Mouse (Mus musculus): Measurements from ENCODE around the gene Cd47.

The Cd47 gene

DNA sequence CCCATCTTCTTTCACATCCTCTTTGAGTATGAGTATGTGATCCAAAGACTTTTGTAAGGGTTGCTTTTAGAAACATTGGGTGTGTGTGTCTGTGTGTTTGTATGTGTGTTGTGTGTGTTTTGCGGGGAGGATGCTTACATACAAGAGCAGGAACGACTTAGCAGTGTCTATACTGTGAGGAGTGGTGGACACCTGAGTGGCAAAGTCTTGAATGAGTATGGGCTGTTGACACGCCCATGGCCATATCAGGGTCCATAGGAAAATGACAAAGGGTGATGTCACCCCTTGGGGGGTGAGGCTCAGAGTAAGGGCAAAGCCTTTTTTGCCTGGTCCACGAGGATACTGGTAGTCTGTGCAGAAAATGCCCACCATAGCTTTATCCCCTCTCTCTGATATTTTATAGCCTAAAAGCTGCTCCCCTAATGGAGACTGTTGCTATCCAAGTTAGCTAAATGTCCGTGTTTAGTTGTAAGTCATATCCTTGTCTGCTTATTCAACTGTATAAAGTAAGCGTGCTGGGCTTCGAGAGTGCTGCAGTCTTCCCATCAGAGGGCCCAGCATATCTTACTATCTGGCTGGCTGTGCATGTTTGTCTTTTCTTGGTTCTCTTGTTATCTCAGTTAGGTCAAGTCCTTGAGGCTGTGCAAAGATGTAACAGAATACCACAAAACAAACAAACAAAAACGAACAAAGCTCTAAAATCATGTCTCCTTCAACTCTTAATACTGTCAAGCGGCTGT, 76.1 kb downstream of the Cd47 start:
- DNase-seq = no peak

DNA sequence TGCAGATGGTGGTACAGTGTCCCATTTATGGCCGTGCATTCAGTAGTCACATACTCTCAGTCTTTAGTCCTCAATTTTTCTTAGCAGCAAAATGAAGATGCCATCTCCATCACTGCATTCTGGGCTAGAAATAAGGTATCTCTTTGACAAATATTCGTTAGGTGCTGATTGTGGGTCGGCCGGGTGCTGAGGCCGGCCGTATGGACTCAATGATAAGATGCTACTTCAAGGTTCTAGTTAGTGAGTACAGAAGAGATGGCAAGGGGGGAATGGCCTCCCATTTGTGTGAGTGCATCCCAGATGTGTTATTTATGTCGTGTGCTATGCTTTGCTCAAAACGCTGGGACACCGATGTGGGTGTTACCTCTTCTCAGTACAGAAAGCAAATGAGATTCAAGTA, 76.9 kb downstream of the Cd47 start:
- no peak for DNase-seq

DNA sequence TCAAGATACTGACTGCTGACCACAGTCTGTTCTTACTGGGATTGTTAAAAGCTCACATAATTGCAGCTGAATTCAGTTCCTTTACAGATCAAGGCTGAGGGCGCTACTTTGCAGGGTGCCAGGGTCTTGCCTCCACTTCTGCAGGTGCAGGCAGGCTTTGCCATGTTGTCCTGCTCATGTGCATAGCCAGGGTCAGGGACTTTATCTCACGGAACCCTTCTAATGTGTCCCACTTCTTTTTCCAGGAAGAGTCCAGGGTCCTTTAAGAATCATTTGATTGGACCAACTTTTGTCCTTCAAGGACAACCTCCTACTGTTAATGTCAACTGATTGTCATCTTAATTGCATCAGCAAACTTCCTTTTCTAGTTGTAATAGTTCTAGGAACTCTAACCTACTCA, 77.7 kb downstream of the Cd47 start:
- DNase-seq = no peak

DNA sequence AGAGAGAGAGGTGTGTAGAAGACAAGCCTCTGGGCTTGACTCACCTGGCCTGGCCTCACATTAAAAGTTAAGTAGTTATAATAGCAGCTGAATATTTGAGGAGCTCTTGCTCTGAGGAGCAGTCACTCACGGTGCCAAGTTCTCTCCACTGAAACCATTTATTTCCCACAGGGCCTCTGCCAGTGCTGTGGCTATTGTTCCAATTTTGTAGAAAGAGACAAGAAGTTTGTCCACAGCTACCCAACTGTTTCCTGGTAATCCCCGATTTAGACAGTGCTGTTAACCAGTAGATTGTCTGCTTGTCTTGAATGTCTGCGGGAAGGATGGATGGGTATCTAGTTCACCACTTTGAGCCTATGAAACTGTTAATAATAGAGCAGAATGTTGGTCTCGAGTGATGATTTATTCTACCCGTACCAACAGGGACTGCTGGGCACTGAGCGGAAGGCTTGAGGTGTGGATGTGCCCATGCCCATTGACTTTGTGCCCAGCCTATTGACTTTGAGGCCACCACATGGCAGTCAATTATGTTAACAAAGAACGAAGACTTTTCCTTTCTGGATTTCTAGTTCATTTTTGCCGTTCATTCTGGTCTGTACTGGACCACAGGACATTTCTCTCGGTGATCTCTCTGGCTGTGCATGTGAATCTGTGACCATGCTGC, 86.2 kb downstream of the Cd47 start:
- DNase-seq = no peak

DNA sequence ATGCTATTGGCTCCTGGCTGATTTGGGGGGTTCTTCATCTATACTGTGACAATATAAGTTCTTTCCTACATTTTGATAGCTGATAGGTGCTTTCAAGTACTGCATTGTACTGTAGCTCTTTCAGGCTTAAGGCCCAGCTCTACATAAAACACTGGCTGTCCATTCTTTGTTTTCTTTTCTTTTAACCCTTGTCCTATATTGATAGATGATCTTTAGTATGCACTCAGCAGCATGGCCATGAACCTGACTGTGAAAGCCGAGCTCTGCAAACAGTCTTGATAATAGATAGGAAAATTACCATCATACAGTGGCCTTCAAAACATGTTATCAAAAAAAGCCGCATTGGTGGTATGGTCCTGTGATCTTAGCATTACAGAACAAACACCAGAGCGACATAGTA, 87.0 kb downstream of the Cd47 start:
- no peak for DNase-seq

DNA sequence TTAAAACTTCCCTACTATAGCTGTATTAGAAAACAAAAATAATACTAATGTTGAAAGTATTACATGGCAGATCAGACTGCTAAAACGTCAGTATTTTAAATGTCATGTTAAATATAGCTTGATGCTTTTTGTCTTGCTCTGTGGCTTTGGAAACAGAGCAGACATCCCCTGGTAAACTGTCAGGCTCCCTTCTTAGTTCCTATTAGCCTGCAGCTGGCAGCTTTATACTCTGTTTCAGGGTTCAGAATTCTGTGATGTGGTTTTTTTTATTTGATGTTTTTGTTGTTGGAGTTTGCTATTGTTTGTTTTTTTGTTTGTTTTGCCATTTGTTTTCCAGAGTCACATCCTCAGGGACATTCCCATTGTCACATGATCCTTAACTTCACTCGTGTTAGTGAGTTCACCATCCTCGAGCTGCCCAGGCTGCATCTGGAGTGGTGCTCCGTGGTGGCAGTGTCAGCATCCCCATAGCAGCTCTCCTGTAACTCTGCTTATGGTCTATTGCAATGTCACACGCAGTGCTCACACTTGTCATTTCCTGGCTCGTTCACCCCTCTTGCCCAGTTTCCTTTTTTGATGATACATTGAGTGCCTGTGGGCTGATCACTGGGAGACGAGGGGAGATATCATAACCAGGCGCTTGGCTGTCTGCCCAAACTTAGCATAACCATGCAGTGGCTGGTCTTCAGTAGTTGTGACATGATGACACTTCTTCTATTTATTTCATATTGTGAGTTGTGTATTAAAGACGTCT, 87.7 kb downstream of the Cd47 start:
- DNase-seq = no peak

DNA sequence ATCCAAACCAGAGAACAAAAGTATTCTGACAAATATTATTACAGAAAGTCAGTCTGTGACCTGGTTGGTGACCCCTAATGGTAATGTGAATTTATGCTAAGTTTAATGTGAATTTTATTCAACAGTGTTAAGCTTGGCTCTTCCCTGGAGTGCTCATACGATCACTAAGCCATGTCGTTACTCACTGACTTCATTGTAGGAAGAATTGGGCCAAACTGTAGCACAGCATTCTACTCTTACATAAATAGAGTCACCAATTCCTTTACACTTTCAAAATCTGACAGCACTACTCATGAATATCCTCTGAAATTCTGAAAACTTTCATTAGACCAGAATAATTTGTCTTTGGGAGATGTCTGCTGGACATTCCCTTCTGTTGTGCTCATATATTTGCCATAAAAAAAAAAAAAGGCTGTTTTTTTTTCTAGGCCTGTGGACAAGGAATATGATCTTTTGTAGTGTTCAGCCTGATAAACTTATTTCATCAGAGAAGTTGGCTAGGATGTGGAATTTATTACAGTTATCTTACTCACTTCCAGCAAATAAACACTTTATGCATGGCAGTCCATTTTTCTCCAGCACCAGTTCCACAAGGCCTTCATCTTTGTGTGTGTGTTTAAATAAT, 88.8 kb downstream of the Cd47 start:
- DNase-seq = no peak

DNA sequence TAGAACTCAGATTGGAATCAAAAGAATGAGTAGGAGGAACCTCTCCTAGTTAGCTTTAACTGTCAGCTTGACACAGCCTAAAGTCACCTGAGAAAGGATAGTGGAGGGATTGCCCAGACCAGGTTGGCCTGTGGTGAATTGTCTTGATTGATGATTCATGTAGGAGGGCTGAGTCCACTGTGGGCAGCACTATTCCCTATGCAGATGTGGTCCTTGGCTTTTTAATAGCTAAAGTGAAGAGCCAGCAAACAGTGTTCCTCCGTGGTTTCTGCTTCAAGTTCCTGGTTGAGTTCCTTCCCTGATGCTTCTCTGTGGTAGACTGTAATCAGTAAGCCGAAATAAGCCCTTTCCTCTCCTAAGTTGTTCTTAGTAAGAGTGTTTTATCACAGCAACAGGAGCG, 91.9 kb downstream of the Cd47 start:
- no peak for DNase-seq

DNA sequence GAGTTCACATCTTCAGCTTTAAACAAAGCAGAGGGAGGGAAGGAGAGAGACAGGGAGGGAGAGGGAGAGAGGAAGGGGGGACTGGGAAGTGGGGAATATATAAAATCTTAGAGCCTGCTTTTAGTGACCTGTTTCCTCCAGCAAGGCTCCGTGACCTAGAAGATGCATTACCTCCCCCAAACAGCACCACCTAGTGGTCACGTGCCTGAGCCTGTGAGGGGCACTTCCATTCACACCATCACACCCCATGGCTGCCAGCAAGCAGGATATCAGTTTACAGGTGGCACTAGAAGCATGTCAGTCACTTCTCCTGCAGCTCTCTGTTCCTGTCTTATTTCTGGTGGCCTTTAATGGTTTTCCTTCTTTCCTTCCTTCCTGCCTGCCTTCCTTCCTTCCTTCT, 92.6 kb downstream of the Cd47 start:
- no peak for DNase-seq

DNA sequence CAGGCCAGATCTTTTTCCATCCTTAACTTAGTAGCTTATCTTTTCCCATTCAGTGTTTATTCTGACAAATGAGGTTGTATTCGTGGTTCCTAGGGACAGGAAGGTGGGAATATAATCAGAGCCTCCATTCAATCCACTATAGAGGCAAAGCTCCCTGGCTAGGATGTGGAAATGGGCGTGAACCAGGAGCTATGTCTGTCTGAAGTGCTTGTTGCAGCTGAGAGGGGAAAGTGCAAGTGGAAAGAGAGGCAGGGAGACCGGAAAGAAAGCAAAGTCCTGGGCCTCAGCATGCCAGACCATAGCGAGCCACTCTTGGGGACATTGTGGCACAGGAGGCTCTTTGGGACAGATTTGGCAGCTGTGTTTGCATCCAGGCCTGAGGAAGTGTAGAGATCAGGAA, 94.3 kb downstream of the Cd47 start:
- DNase-seq = no peak

DNA sequence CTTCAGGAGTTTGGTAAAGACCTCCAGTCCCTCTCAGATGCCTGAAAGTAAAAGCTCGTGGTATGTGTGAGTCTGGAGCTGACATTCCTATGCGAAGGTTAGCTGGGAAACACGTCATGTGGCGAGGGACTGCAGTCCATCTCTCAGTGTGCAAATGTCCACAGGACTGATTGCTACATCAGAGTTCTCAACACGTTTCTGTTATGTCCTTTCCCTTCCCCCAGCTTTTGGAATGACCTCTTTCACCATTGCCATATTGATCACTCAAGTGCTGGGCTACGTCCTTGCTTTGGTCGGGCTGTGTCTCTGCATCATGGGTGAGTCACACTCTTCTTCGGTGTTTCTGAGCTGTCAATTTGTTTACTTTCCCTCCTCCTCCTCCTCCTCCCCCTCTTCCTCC, 95.8 kb downstream of the Cd47 start:
- no peak for DNase-seq

DNA sequence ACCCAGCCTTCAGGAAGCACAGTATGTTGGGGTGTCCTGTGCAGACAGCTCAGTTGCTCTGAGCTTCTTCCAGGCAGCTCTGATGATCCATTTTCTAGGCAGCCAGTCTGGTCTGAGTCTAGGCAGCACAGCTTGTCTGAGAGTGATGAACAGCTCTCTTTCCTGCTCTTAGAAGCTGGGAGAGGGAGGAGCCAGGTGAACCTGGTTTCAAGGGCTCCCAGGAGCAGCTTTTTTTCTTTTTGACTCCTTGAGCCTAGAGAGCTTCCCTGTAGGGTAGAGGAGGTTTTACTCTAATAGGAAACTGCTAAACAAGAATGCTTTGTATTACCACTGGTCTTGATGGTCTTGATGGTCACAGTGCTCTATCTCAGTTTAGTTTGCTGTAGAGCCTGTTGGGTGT, 101.1 kb downstream of the Cd47 start:
- no peak for DNase-seq

DNA sequence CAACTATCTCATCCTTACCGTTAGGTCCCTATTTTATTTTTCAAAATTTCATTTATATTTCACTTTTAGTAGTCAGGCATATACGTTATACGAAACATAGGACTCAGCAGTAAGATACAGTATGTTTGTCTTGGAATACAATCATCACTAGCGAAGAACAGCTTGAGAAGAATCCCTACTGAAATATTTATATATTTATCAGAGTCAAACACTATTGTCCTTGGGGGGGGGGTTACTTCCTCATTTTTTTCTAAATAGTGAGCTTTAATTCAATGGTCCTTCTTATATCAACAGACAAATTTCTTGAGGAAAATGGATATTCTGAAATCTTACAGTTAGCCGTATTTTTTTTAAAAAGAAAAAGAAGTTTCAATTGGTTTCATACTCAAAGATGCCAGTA, 101.8 kb downstream of the Cd47 start:
- DNase-seq = no peak

DNA sequence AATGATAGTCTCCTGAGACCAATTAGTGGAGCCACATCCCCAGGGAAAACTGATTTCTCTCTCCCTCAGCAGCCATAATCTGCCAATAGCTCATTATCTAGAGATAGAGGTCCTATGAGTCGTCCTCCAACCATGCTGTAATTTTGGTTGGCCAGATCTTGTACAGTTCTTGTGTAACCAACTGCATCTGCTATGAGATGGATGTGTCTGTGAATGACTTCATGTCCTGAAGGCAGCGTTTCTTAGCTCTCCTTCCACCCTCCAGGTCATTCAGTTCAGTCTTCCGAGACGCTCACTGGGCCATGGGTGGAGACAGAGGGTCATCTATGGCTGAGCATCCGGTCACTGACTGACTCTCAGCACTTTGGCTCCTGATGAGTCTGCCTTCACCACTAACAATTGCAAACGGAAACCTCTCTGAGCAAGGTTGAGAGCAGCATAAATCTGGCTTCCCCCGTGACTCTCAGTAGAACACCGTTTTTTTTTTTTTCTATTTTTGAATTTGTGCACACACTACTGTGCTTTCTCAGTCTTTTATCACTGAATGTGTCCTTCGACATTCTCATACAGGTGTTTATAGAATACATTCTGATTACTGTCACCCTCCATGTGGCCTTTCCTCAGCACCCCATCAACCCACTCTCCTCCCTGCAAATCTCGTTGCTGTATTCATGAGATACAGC, 104.1 kb downstream of the Cd47 start:
- DNase-seq = no peak

DNA sequence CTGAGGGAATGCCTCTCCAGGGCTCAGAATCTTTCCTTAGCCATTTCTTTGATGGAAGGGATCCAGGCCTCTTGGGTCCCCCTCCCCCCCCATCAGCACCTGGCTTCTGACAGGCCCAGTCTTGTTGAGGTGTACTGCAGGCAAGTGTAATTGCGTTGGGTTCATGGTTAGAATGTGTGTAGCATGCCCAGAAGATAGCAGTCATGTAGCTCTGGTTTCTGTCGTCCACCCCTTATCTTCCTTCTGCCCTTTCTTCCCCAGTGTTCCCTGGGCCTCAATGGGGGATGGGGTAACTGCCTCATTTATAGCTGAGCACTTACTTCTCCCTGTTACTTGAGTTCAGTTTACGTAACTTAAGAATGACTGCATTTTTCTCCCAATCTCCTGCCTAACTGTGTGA, 104.7 kb downstream of the Cd47 start:
- no peak for DNase-seq

DNA sequence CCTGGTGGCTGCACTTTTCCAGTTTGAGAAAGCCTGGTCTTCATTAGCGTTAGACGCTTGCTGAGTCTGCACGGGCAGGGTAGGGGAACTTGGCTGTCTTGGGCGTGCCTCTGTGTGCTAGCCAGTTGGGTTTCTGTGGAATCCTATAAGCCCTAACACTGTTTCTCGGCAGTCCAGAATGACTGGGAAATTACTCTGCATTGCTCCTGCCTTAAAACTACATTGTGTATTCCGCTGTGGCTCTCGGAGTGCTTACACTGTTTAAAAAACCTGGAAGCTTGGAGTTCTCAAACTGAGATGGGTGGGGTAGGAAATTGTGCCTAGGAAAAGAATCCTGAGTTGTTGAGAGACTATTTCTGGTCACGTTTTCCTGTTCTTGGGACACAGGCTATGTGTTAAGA, 105.3 kb downstream of the Cd47 start:
- no peak for DNase-seq

DNA sequence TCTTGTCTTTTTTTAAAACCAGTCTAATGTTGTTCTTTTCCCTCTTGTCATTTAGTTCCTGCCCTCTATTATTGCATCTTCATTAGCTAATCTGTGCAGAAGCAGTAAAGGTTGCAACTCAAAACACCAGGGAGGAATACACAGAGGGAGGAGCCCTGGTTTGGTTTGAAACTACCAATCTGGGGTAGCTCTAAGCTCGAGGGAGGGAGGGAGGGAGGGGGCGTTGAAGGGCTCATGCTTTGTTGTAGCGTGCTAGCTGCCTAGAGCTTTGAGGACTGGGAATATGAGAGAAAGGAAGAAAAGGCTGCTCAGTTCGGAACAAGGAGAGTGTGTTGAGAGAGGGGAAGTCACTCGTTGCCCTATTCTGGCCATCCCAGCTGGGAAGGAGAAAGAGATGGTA, 105.7 kb downstream of the Cd47 start:
- no peak for DNase-seq

DNA sequence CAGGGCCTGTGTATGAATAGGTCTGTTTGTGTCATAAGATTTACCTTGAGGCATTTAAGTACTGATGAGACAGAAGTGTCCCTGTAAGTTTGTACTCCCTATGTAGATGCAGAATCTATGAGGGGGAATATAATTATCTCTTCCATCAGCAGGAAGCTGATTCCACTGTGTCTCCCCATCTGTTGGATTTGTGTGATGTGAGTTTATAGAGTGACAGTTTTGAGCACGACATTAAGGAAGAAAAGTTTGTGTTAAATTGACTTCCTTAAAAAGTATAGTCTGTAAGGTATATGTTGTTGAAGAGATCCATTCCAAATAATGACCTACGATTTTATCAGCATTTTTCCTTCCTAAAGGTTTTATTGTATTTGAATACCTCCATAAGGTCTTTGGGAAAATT, 106.6 kb downstream of the Cd47 start:
- DNase-seq = no peak

DNA sequence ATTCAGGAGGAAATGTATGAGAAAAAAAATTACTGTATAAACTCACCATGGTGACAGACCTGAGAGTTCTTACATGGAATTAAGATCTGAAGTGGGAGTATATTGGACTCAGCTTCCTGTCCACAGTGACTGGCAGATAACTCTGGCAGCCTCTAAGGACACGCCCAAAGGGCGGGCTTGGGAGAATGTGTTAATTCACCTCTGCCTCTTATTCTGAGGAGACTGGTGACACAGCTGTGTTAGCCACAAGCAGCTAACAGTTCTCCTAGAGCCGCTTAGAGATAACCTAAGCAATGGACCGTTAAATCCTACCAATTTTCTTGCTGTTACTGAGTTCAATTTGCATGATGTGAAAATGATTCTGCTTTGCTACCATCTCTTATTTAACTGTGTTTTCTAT, 107.0 kb downstream of the Cd47 start:
- DNase-seq = no peak

DNA sequence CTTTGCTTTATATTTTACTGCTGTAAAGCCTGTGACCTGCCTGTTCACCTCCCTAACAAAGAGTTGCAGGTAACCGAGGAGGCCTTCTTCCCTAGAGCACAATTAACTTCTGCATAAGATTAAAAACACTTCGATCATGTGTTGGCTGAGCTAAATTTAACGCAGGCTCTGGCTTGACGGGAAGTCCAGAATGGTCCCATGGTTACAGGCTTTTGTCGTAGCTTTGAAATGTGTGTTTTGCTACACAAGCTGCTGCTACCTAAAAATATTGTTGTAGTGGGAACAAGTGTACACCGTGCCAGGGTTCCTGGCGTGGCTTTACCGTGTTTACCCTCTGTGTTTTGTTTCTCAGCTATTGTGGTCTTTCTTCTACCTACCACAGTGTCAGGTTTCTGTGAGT, 109.2 kb downstream of the Cd47 start:
- DNase-seq = no peak

DNA sequence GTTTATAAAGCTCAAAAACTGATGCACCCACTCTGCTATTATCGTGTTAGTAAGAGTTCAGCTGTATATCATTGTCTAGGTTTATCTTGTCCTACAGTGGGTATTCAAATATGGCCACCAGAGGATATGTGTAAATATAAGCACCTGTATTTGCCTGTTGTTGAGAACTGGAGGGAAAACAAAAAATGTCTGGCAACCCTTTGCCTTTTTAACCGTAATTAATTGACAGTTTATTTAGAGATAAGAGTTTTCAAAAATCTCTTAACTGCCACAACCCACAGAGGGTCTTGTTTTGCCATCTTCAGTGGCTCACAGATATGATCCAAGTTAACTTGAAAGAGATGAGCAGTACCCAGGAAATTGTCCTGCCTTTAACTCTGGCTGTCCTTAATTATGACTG, 113.8 kb downstream of the Cd47 start:
- DNase-seq = no peak

DNA sequence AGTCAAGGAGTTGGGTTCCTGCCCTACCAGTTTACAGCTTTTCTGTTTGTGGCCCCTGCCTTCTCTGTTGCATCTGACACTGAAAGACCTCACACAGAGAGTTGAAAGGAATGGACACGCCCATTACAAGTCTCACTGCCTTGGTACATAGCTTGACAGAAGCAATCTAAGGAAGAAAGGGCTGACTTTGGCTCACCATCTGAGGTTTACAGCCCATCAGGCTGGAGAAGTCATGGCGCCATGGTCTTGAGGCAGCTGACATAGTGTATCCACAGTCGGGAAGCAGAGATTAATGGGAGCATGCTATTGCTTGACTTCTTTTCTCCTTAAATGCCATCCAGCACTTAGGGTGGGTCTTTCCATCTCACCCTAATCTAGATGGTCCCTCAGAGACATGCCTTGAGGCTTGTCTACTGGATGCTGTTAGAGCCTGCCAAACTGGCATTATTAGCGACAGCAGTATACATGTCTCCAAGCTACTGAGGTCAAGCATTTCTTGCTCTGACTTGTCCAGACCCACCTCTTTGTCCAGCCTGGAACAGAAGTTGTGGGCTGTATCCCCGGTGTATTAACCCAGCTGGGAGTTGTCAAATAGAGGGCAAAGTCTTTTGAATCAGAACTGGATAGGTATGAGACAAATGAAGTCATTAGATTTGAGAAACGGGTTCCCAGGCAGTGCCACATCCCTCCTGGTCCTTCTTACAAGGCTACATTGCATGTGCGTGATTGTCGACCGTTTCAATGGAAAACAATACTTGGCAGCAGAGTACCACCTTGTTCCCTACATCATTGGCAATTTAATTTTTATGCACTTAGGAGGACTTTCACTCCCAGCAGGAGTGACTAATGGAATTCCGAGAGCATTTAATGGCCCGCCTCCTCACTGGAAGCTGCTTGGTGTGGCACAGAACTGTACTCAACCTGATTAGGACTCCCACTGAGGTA, 115.5 kb downstream of the Cd47 start:
- DNase-seq = no peak

Data from cerebellum, adult 11 months (tissue).